Mouse (Mus musculus): ENCODE measurements at regions not wholly inside any gene's neighbourhood (a gene's known extent, or its start where the extent isn't known, plus 50 kb on each side); places are given as distances from the start of the nearest gene placed in this dataset.

- Histone ChIP-seq H3K9ac (ENCODE audit: low read depth, low read length) (no peak overlapping the region), H3K4me1 (ENCODE audit: control insufficient read depth, insufficient read depth, low read length) (no peaks in the 10 kb centered on the region), H3K79me2 (ENCODE audit: control insufficient read depth, insufficient read depth, low read length) (no peaks in the 10 kb centered on the region), H3K4me3 (ENCODE audit: insufficient read depth, low read depth, low read length) (no peak overlapping the region), H3K27ac (replicated peaks; ENCODE audit: insufficient read depth, low read depth, low read length) (no peak overlapping the region), H3K36me3 (ENCODE audit: control insufficient read depth, insufficient read depth, low read length) (no peaks in the 10 kb centered on the region), H3K27me3 (ENCODE audit: control insufficient read depth, insufficient read depth, low read length) (no peaks in the 10 kb centered on the region)
- 77% methylated on average over 7 of the region's 7 CpGs for WGBS
- DNase-seq (ENCODE audit: extremely low read depth, low read depth, low spot score): peak; percentile 6
- no peak for TF ChIP-seq CTCF (IDR thresholded peaks at IDR 0.05; ENCODE audit: low read depth, low read length)
- TF ChIP-seq POLR2A (IDR thresholded peaks at IDR 0.05; ENCODE audit: extremely low read depth, insufficient read depth, low read length): no peak
Measured at GRCm38 (mm10) chr1:35971435-35972189, 96.6 kb upstream of the Hs6st1 start.

GRCm38 (mm10) chr1:35972190-35972584 is 96.0 kb upstream of the Hs6st1 start:
- WGBS: 78% methylated on average over 5 of the region's 5 CpGs
- H3K4me1 ChIP-seq (ENCODE audit: control insufficient read depth, insufficient read depth, low read length): no peaks in the 10 kb centered on the region
- H3K9ac ChIP-seq (ENCODE audit: low read depth, low read length): no peak overlapping the region
- no peak for DNase-seq (ENCODE audit: extremely low read depth, low read depth, low spot score)
- H3K4me3 ChIP-seq (ENCODE audit: insufficient read depth, low read depth, low read length): no peak overlapping the region
- TF ChIP-seq CTCF (IDR thresholded peaks at IDR 0.05; ENCODE audit: low read depth, low read length) (no peak), POLR2A (IDR thresholded peaks at IDR 0.05; ENCODE audit: extremely low read depth, insufficient read depth, low read length) (no peak)
- no peaks in the 10 kb centered on the region for H3K79me2 ChIP-seq (ENCODE audit: control insufficient read depth, insufficient read depth, low read length)
- H3K27me3 ChIP-seq (ENCODE audit: control insufficient read depth, insufficient read depth, low read length): no peaks in the 10 kb centered on the region
- no peak overlapping the region for H3K27ac ChIP-seq (replicated peaks; ENCODE audit: insufficient read depth, low read depth, low read length)
- no peaks in the 10 kb centered on the region for H3K36me3 ChIP-seq (ENCODE audit: control insufficient read depth, insufficient read depth, low read length)

- DNase-seq (ENCODE audit: extremely low read depth, low read depth, low spot score): peak; percentile 6
- 75% methylated on average over 9 of the region's 9 CpGs for WGBS
- no peak overlapping the region for H3K9ac ChIP-seq (ENCODE audit: low read depth, low read length)
- no peaks in the 10 kb centered on the region for H3K4me1 ChIP-seq (ENCODE audit: control insufficient read depth, insufficient read depth, low read length)
- no peaks in the 10 kb centered on the region for H3K79me2 ChIP-seq (ENCODE audit: control insufficient read depth, insufficient read depth, low read length)
- H3K27me3 ChIP-seq (ENCODE audit: control insufficient read depth, insufficient read depth, low read length): no peaks in the 10 kb centered on the region
- H3K27ac ChIP-seq (replicated peaks; ENCODE audit: insufficient read depth, low read depth, low read length): no peak overlapping the region; the same call in 1 of the 2 replicates
- TF ChIP-seq CTCF (IDR thresholded peaks at IDR 0.05; ENCODE audit: low read depth, low read length): no peak
- TF ChIP-seq POLR2A (IDR thresholded peaks at IDR 0.05; ENCODE audit: extremely low read depth, insufficient read depth, low read length): no peak
- no peak overlapping the region for H3K4me3 ChIP-seq (ENCODE audit: insufficient read depth, low read depth, low read length)
- H3K36me3 ChIP-seq (ENCODE audit: control insufficient read depth, insufficient read depth, low read length): no peaks in the 10 kb centered on the region
Measured at GRCm38 (mm10) chr1:35973386-35973785, 94.8 kb upstream of the Hs6st1 start.

- TF ChIP-seq CTCF (IDR thresholded peaks at IDR 0.05; ENCODE audit: low read depth, low read length): no peak
- TF ChIP-seq POLR2A (IDR thresholded peaks at IDR 0.05; ENCODE audit: extremely low read depth, insufficient read depth, low read length): no peak
- DNase-seq (ENCODE audit: extremely low read depth, low read depth, low spot score): no peak
- Histone ChIP-seq H3K79me2 (ENCODE audit: control insufficient read depth, insufficient read depth, low read length) (no peaks in the 10 kb centered on the region), H3K4me1 (ENCODE audit: control insufficient read depth, insufficient read depth, low read length) (no peaks in the 10 kb centered on the region), H3K4me3 (ENCODE audit: insufficient read depth, low read depth, low read length) (no peak overlapping the region), H3K9ac (ENCODE audit: low read depth, low read length) (no peak overlapping the region), H3K27ac (replicated peaks; ENCODE audit: insufficient read depth, low read depth, low read length) (no peak overlapping the region), H3K36me3 (ENCODE audit: control insufficient read depth, insufficient read depth, low read length) (no peaks in the 10 kb centered on the region), H3K27me3 (ENCODE audit: control insufficient read depth, insufficient read depth, low read length) (no peaks in the 10 kb centered on the region)
- 73% methylated on average over 3 of the region's 3 CpGs for WGBS
Measured at GRCm38 (mm10) chr1:35975611-35976208, 92.5 kb upstream of the Hs6st1 start.

- no peaks in the 10 kb centered on the region for H3K36me3 ChIP-seq (ENCODE audit: control insufficient read depth, insufficient read depth, low read length)
- no peak overlapping the region for H3K9ac ChIP-seq (ENCODE audit: low read depth, low read length)
- WGBS: 93% methylated on average over 2 of the region's 2 CpGs
- H3K4me3 ChIP-seq (ENCODE audit: insufficient read depth, low read depth, low read length): no peak overlapping the region
- no peak for DNase-seq (ENCODE audit: extremely low read depth, low read depth, low spot score)
- no peaks in the 10 kb centered on the region for H3K4me1 ChIP-seq (ENCODE audit: control insufficient read depth, insufficient read depth, low read length)
- no peak for TF ChIP-seq POLR2A (IDR thresholded peaks at IDR 0.05; ENCODE audit: extremely low read depth, insufficient read depth, low read length)
- TF ChIP-seq CTCF (IDR thresholded peaks at IDR 0.05; ENCODE audit: low read depth, low read length): no peak
- no peak overlapping the region for H3K27ac ChIP-seq (replicated peaks; ENCODE audit: insufficient read depth, low read depth, low read length)
- H3K79me2 ChIP-seq (ENCODE audit: control insufficient read depth, insufficient read depth, low read length): no peaks in the 10 kb centered on the region
- H3K27me3 ChIP-seq (ENCODE audit: control insufficient read depth, insufficient read depth, low read length): no peaks in the 10 kb centered on the region
Measured at GRCm38 (mm10) chr1:35976528-35976927, 91.7 kb upstream of the Hs6st1 start.

- WGBS: 91% methylated on average over 1 of the region's 1 CpGs
- Histone ChIP-seq H3K9ac (ENCODE audit: low read depth, low read length) (no peak overlapping the region), H3K79me2 (ENCODE audit: control insufficient read depth, insufficient read depth, low read length) (no peaks in the 10 kb centered on the region), H3K27ac (replicated peaks; ENCODE audit: insufficient read depth, low read depth, low read length) (no peak overlapping the region), H3K4me3 (ENCODE audit: insufficient read depth, low read depth, low read length) (no peak overlapping the region), H3K27me3 (ENCODE audit: control insufficient read depth, insufficient read depth, low read length) (no peaks in the 10 kb centered on the region), H3K4me1 (ENCODE audit: control insufficient read depth, insufficient read depth, low read length) (no peaks in the 10 kb centered on the region), H3K36me3 (ENCODE audit: control insufficient read depth, insufficient read depth, low read length) (no peaks in the 10 kb centered on the region)
- DNase-seq (ENCODE audit: extremely low read depth, low read depth, low spot score): no peak
- TF ChIP-seq CTCF (IDR thresholded peaks at IDR 0.05; ENCODE audit: low read depth, low read length): no peak
- no peak for TF ChIP-seq POLR2A (IDR thresholded peaks at IDR 0.05; ENCODE audit: extremely low read depth, insufficient read depth, low read length)
Measured at GRCm38 (mm10) chr1:35978116-35978515, 90.1 kb upstream of the Hs6st1 start.
